Mouse (Mus musculus) embryonic facial prominence, embryonic 12.5 days (tissue): Measurements from ENCODE around the gene Ston2. TPM values are rescaled to one million over a fixed set of nuclear protein-coding genes. Genes with fewer than 3 reads are reported as not detected.

Experiments used
- ATAC-seq: fragments of 200-750 bp; cut with Nextera tagmentation; 2 replicates; pipeline ENCODE4 v1.8.0; 2017; ENCODE audit not compliant: insufficient number of reproducible peaks, insufficient read depth, low FRiP score, low TSS enrichment
- H3K27ac ChIP-seq: fragments of 300-500 bp; sonication (generic); 2 replicates; pipeline ENCODE4 v1.5.1; 2016; ENCODE audit warnings: mild to moderate bottlenecking
- H3K27me3 ChIP-seq: fragments of 300-500 bp; sonication (generic); 2 replicates; pipeline ENCODE4 v1.6.1; 2016; ENCODE audit warnings: mild to moderate bottlenecking, moderate library complexity
- H3K36me3 ChIP-seq: fragments of 300-500 bp; sonication (generic); 2 replicates; pipeline ENCODE4 v1.6.1; 2016; ENCODE audit warnings: mild to moderate bottlenecking
- H3K4me1 ChIP-seq: fragments of 300-500 bp; sonication (generic); 2 replicates; pipeline ENCODE4 v1.6.1; 2016
- H3K4me2 ChIP-seq: fragments of 300-500 bp; sonication (generic); replicated peaks from 2 replicates; pipeline ENCODE4 v1.6.1; 2016; ENCODE audit warnings: mild to moderate bottlenecking, moderate library complexity
- H3K4me3 ChIP-seq: fragments of 300-500 bp; sonication (generic); 2 replicates; pipeline ENCODE4 v1.5.1; 2016; ENCODE audit warnings: mild to moderate bottlenecking
- H3K9ac ChIP-seq: fragments of 300-500 bp; sonication (generic); 2 replicates; pipeline ENCODE4 v1.6.1; 2016; ENCODE audit warnings: mild to moderate bottlenecking, moderate library complexity
- H3K9me3 ChIP-seq: fragments of 300-500 bp; sonication (generic); 2 replicates; pipeline ENCODE4 v1.6.1; 2016; ENCODE audit warnings: mild to moderate bottlenecking, moderate library complexity
- WGBS: fragments of 180-500 bp; shearing (Covaris S2); methylation state at CpG from one replicate; pipeline ENCODE4 v1.1.7; 2016; 5-methylcytosine and 5-hydroxymethylcytosine counted together
- polyA plus RNA-seq: library from polyadenylated mRNA; unstranded; fragments of >200 nt; fragmentation: Nextera tagmentation; extraction: Ambion mirVana; gene quantifications from 2 replicates; pipeline ENCODE4 v1.2.1, GENCODE M21; 2016

Gene Ston2
- polyA plus RNA-seq, 1 experiment from 2014 or later, result 7.4 TPM

GRCm38 (mm10) chr12:91642426-91643093 is 145.6 kb downstream of the Ston2 start:
- Histone ChIP-seq H3K9ac (no peak overlapping the region), H3K4me1 (peaks cover 10% of the 10 kb centered on the region), H3K4me3 (no peak overlapping the region), H3K27me3 (no peaks in the 10 kb centered on the region), H3K9me3 (no peaks in the 10 kb centered on the region), H3K4me2 (no peak overlapping the region), H3K36me3 (peaks cover 5% of the 10 kb centered on the region), H3K27ac (no peak overlapping the region)
- WGBS, result 82% methylated on average over 12 of the region's 12 CpGs
- ATAC-seq, result no peak

- Histone ChIP-seq H3K9me3 (no peaks in the 10 kb centered on the region), H3K4me1 (peaks cover 10% of the 10 kb centered on the region), H3K4me2 (peak overlapping the region; percentile 44), H3K9ac (0 out of 2 replicates have a peak overlapping the region, but pooled peaks have one; percentile 27), H3K27me3 (no peaks in the 10 kb centered on the region), H3K36me3 (no peaks in the 10 kb centered on the region), H3K4me3 (peak overlapping the region; percentile 14; the same call in 1 of the 2 replicates), H3K27ac (0 out of 2 replicates have a peak overlapping the region, but pooled peaks have one; percentile 25)
- WGBS, result 17% methylated on average over 13 of the region's 13 CpGs
- peak; percentile 78; the same call in 1 of the 2 replicates for ATAC-seq
These were observed 146.5 kb downstream of the Ston2 start for GRCm38 (mm10) chr12:91641631-91642141.

DNA sequence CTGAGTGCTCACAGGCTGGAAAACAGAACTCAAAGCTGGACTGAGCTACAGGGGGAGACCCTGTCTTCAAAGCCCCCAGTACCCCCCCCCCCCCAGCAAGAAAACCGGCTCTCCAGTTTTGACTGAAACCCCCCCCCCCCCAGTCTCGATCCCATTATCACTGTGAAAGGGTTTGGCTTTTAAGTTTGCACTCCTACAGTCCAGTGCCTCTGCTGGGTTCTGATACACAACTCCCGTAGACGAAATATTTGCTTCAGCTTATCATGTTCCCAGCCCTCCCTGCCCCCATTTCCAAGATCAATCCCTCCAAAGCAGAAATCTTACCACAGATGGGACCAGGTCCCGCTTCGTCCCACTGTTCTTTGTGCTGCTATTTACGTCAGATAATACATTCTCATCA is 147.1 kb downstream of the Ston2 start:
- Histone ChIP-seq H3K9me3 (no peaks in the 10 kb centered on the region), H3K9ac (0 out of 2 replicates have a peak overlapping the region, but pooled peaks have one; percentile 27), H3K27ac (no peak overlapping the region), H3K36me3 (no peaks in the 10 kb centered on the region), H3K4me1 (peaks cover 10% of the 10 kb centered on the region), H3K27me3 (no peaks in the 10 kb centered on the region), H3K4me3 (peak overlapping the region; percentile 14; the same call in 1 of the 2 replicates), H3K4me2 (peak overlapping the region; percentile 44)
- 48% methylated on average over 7 of the region's 7 CpGs for WGBS
- no peak for ATAC-seq

DNA sequence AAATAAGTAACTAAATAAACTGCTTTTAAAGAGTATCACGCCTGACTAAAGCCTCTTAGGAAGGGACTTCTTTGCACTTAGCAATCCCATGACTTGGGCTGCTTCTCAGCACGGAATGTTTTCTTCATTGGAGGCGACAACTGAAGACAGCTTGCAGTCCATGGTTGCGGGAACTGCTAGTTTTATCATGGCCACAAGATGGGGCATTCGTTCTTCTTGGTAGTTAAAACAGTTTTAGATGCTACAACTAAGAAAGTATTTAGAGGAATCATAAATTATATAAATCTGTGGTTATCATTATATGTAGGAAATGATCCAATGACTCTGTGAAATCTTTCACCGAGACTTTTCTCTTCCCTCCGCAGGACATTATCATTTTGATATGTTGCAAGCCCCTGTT is 147.5 kb downstream of the Ston2 start:
- Histone ChIP-seq H3K9me3 (no peaks in the 10 kb centered on the region), H3K36me3 (no peaks in the 10 kb centered on the region), H3K9ac (no peak overlapping the region; the same call in 1 of the 2 replicates), H3K4me3 (no peak overlapping the region), H3K27me3 (no peaks in the 10 kb centered on the region), H3K4me2 (no peak overlapping the region), H3K4me1 (peaks cover 10% of the 10 kb centered on the region), H3K27ac (no peak overlapping the region)
- no peak for ATAC-seq
- whole genome bisulfite sequencing, result 55% methylated on average over 7 of the region's 7 CpGs

- ATAC-seq, result no peak
- Histone ChIP-seq H3K9me3 (no peaks in the 10 kb centered on the region), H3K4me1 (peaks cover 10% of the 10 kb centered on the region), H3K36me3 (no peaks in the 10 kb centered on the region), H3K27me3 (no peaks in the 10 kb centered on the region), H3K9ac (no peak overlapping the region), H3K27ac (no peak overlapping the region), H3K4me2 (no peak overlapping the region), H3K4me3 (no peak overlapping the region)
- WGBS, result 80% methylated on average over 3 of the region's 3 CpGs
These were observed 149.8 kb downstream of the Ston2 start for GRCm38 (mm10) chr12:91638351-91638750.

DNA sequence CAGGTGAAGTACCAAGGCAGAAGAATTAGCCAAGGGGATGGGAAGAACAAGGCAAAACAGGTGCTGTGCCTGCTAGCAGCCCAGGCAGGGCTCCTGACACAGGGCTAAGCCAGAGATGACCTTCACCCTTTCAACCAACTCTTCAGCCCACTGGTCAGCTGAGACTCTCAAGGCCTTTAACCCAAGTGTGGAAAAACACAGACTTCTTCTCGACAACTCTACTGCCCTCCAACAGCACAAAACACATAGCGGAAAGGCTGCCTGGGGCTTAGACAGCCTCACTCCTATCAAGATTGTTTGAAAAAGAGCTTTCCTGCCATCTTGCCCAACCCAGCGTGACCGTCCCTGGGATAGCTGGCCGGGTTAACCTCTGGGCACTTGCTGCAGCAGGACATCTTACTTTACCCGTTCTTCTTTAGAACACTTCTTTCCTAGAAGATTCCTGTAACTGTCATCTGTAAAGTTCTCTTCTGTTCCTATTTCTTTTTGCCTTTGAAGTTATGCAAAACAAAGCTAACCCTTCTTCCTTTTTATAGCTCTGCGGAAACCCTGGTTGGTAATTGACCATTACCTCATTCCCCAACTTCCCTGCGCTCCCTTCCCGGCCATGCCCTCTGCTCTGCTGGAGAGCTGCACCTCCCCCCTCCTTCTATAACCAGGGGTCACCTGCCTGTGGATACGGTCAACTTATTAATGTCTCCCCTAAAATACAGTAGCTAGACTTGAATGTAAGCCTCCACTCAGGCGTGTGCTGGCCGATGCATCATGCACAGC is 150.9 kb downstream of the Ston2 start:
- Histone ChIP-seq H3K27ac (no peak overlapping the region), H3K9ac (no peak overlapping the region), H3K27me3 (no peaks in the 10 kb centered on the region), H3K4me1 (peaks cover 10% of the 10 kb centered on the region), H3K36me3 (no peaks in the 10 kb centered on the region), H3K4me2 (no peak overlapping the region), H3K4me3 (no peak overlapping the region), H3K9me3 (no peaks in the 10 kb centered on the region)
- 0 out of 2 replicates have a peak, but pooled peaks have one; percentile 25 for ATAC-seq
- 71% methylated on average over 12 of the region's 12 CpGs for WGBS

- Histone ChIP-seq H3K27ac (no peak overlapping the region), H3K9ac (no peak overlapping the region), H3K36me3 (no peaks in the 10 kb centered on the region), H3K27me3 (no peaks in the 10 kb centered on the region), H3K9me3 (no peaks in the 10 kb centered on the region), H3K4me3 (no peak overlapping the region), H3K4me1 (no peaks in the 10 kb centered on the region), H3K4me2 (no peak overlapping the region)
- WGBS, result 81% methylated on average over 5 of the region's 5 CpGs
- ATAC-seq, result no peak
These were observed 161.7 kb downstream of the Ston2 start for GRCm38 (mm10) chr12:91626482-91626881.

GRCm38 (mm10) chr12:91625013-91625412 is 163.2 kb downstream of the Ston2 start:
- no peak overlapping the region for H3K27ac ChIP-seq
- no peak for ATAC-seq
- no peaks in the 10 kb centered on the region for H3K4me1 ChIP-seq
- H3K4me2 ChIP-seq, result no peak overlapping the region
- H3K9ac ChIP-seq, result no peak overlapping the region
- H3K4me3 ChIP-seq, result no peak overlapping the region
- WGBS, result 84% methylated on average over 1 of the region's 1 CpGs
- H3K9me3 ChIP-seq, result no peaks in the 10 kb centered on the region
- H3K36me3 ChIP-seq, result no peaks in the 10 kb centered on the region
- no peaks in the 10 kb centered on the region for H3K27me3 ChIP-seq

GRCm38 (mm10) chr12:91609425-91609824 is 178.8 kb downstream of the Ston2 start:
- H3K36me3 ChIP-seq, result no peaks in the 10 kb centered on the region

DNA sequence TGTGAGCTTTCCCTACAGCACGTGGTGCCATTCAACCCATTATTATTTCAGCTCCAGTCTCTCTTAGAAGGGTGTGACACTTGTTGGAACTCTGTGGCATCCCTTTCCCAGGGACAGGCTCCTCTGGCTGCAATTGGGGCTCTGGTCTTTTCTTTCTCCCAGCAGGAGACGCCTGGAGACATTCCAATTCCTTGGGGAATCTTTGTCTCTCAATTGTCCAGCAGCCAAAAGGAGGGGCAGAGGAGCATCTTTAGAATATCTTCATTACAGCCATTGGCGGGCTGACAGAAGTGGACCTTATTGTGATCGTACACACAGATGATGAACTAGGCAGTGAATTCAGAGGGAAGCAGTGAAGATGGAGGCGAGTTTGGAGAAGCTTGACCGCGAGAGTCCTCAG is 180.5 kb downstream of the Ston2 start:
- no peaks in the 10 kb centered on the region for H3K36me3 ChIP-seq
- no peaks in the 10 kb centered on the region for H3K27me3 ChIP-seq
- H3K27ac ChIP-seq, result no peak overlapping the region
- no peak overlapping the region for H3K4me2 ChIP-seq
- H3K9me3 ChIP-seq, result no peaks in the 10 kb centered on the region
- no peak for ATAC-seq
- H3K9ac ChIP-seq, result no peak overlapping the region
- H3K4me1 ChIP-seq, result no peaks in the 10 kb centered on the region
- 61% methylated on average over 7 of the region's 7 CpGs for WGBS
- no peak overlapping the region for H3K4me3 ChIP-seq

More at GRCm38 (mm10) chr12:91609425-91609824, 178.8 kb downstream of the Ston2 start:
- no peak overlapping the region for H3K4me2 ChIP-seq
- no peak overlapping the region for H3K27ac ChIP-seq
- WGBS, result 93% methylated on average over 5 of the region's 5 CpGs
- no peak overlapping the region for H3K4me3 ChIP-seq
- H3K27me3 ChIP-seq, result no peaks in the 10 kb centered on the region
- H3K9me3 ChIP-seq, result no peaks in the 10 kb centered on the region
- no peak overlapping the region for H3K9ac ChIP-seq
- ATAC-seq, result no peak
- no peaks in the 10 kb centered on the region for H3K4me1 ChIP-seq

DNA sequence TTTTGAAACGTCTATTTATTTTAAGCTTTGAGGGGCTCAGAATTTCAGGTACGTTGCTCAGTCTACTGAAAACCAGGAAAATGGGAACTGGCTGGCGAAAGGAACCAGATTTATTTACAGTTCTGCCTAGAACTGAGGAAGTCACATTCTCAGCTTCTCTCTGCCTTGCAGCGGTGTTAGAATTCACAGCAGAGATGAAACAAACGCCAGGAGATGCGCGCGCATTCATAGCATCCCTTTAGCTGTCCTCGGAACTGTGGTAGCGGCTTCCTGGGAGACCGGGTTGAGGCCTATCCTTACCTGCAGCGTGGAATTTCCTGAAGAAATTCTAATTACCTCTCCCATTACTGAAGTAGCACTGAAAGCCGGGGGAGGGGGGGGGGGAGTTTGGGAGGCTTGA is 181.5 kb downstream of the Ston2 start:
- Histone ChIP-seq H3K27me3 (no peaks in the 10 kb centered on the region), H3K4me1 (no peaks in the 10 kb centered on the region), H3K9me3 (no peaks in the 10 kb centered on the region), H3K9ac (no peak overlapping the region), H3K36me3 (no peaks in the 10 kb centered on the region), H3K4me3 (no peak overlapping the region), H3K27ac (no peak overlapping the region), H3K4me2 (no peak overlapping the region)
- 88% methylated on average over 13 of the region's 13 CpGs for WGBS
- ATAC-seq, result no peak

DNA sequence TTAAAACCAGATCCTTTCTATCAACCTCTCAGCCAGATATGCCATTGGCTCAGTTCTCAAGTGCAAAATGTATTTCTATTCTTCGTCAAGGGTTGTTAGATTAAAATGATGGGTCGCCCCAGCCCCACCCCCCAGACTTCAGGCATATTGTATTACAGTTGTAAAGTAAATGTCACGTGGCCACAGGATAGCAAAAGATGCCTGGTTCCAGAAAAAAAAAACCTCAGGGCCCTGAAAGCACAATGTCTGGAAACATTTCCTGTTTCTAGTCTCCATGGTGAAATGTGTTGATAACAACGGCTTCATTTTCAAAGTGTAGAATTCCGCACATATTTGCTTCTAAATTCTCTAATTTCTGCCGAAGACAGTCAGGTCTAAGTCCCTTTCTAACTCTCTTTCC is 183.6 kb downstream of the Ston2 start:
- Histone ChIP-seq H3K36me3 (no peaks in the 10 kb centered on the region), H3K4me1 (no peaks in the 10 kb centered on the region), H3K27ac (no peak overlapping the region), H3K9ac (no peak overlapping the region), H3K27me3 (no peaks in the 10 kb centered on the region), H3K4me2 (no peak overlapping the region), H3K9me3 (no peaks in the 10 kb centered on the region), H3K4me3 (no peak overlapping the region)
- ATAC-seq, result no peak
- 31% methylated on average over 6 of the region's 6 CpGs for WGBS
